Mouse (Mus musculus) T-cell, adult 66 days (primary cell): Measurements from ENCODE around the gene Ap5s1. TPM values are rescaled to one million over a fixed set of nuclear protein-coding genes. Genes with fewer than 3 reads are reported as not detected.

Experiments
- total RNA-seq, 2 experiments: library from RNA; stranded (reverse); gene quantifications; 3 replicates in 1 of 2; 4 replicates in 1 of 2; pipeline ENCODE4 v1.2.4; 2023

Ap5s1 gene
- total RNA-seq = 10 to 100 TPM in 1 of 2 experiments, 1 to 10 TPM in 1; 8.7 to 14.5 TPM

GRCm38 (mm10) chr2:131206778-131207177 lies at the start of gene Ap5s1:
TSS of gene Ap5s1 (plus strand) at chr2:131207078.

DNA sequence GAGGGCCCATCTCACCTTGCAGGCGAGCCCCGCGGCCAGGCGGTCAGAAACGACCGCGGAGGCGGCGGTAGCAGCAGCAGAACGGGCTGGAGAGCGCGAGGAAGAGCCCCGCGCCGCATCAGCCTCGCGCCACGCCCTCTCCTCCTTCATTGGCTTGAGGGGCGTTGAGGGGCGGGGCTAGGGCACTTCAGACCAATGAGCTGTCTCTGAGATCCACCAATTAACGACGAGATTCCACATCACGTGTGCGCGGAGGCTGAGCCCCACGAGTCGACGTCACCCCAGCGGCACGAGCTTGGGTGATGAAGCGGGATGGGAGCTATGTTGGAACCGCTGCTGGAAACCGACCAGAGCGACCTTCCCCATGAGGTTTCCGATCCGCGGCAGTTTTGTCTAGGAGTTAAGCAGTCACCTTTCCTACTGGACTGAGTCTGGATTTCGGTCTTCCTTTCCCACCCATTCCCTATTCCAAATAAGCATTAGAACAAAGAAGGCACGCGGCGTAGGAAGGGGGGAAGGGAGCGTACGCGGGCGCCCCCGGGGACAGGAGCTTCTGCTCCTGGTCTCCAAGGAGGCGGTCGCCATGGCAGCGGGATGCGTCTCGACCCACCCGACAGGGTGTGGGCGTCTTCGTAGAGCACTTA lies 46.8 kb upstream of the Ap5s1 start, which contains the start of gene 1700037H04Rik:
Gene 1700037H04Rik (minus strand): TSS at position 144 of the 644 bp plus-strand sequence.

GRCm38 (mm10) chr2:131179990-131180587 lies 26.8 kb upstream of the Ap5s1 start, which contains the start of gene Cenpb:
TSS of gene Cenpb (minus strand) at chr2:131180067.

GRCm38 (mm10) chr2:131186771-131187601 lies 19.9 kb upstream of the Ap5s1 start, which contains the start of the genes Cdc25b and Spef1:
TSS of gene Cdc25b (plus strand) at chr2:131186949.
TSS of gene Spef1 (minus strand) at chr2:131187282.

GRCm38 (mm10) chr2:131233307-131234126 lies 26.6 kb downstream of the Ap5s1 start, which contains the start of gene Mavs:
TSS of gene Mavs (plus strand) at chr2:131234063.

GRCm38 (mm10) chr2:131262213-131262672 lies 55.4 kb downstream of the Ap5s1 start, which contains the start of gene Pank2:
TSS of gene Pank2 (plus strand) at chr2:131262495.

Other genes starting within 250 kb of the Ap5s1 start
- gene Gfra4, start 164.0 kb upstream of the Ap5s1 start, total RNA-seq = under 1 TPM in 1 of 2 experiments, not detected in 1; 0.53 TPM
- gene Adam33, start 143.3 kb upstream of the Ap5s1 start, total RNA-seq = not detected
- under 1 TPM; 0.09 to 0.18 TPM for gene Siglec1, start 120.3 kb upstream of the Ap5s1 start, total RNA-seq
- not detected for gene Hspa12b, start 79.8 kb upstream of the Ap5s1 start, total RNA-seq
- gene Gm11037, start 73.6 kb upstream of the Ap5s1 start, total RNA-seq = not detected
- gene 1700037H04Rik, start 47.0 kb upstream of the Ap5s1 start, total RNA-seq = 10 to 100 TPM; 23.4 to 23.8 TPM
- 10 to 100 TPM; 19.9 to 21.5 TPM for gene Cenpb, start 27.0 kb upstream of the Ap5s1 start, total RNA-seq
- gene Cdc25b, start 20.1 kb upstream of the Ap5s1 start, total RNA-seq = 10 to 100 TPM; 53.4 to 68.8 TPM
- 1 to 10 TPM; 2.5 to 2.6 TPM for gene Spef1, start 19.8 kb upstream of the Ap5s1 start, total RNA-seq
- gene Mavs, start 27.0 kb downstream of the Ap5s1 start, total RNA-seq = 10 to 100 TPM; 16.4 to 19.4 TPM
- 10 to 100 TPM; 66.2 to 72.7 TPM for gene Pank2, start 55.4 kb downstream of the Ap5s1 start, total RNA-seq
- 1 to 10 TPM; 2.4 to 2.7 TPM for gene Rnf24, start 145.8 kb downstream of the Ap5s1 start, total RNA-seq